Mouse (Mus musculus): ENCODE results near the gene Fam222b. TPM values are rescaled to one million over a fixed set of nuclear protein-coding genes. Genes with fewer than 3 reads are reported as not detected.
"Not testable (repeated sequence)": the region's sequence is repeated elsewhere in the genome, so short reads cannot be mapped to it uniquely, and the experiment has no call there.

Gene Fam222b
- total RNA-seq, 4 experiments from 2014 or later = 5.6 to 7.8 (median 7.3) TPM

DNA sequence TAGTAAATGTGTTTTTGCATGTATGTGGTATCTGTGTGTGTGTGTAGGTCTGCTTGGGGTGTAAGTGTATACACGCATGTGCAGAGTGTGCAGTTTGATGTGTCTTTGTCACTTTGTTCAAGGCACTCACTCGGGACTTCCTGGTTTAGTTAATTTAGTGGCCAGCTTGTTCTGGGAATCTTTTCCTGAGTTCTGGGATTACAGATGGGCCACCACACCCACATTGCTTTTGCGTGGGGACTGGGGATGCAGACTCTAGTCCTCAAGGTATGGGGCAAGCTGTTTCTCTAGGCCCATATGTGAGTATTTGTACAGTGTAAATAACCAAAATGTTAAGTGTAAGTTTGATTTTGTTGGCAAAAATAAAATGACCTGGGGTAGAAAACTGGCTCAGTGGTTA is 39.9 kb downstream of the Fam222b start:
- no peak for DNase-seq (ENCODE audit: low spot score in 2 of 2)

DNA sequence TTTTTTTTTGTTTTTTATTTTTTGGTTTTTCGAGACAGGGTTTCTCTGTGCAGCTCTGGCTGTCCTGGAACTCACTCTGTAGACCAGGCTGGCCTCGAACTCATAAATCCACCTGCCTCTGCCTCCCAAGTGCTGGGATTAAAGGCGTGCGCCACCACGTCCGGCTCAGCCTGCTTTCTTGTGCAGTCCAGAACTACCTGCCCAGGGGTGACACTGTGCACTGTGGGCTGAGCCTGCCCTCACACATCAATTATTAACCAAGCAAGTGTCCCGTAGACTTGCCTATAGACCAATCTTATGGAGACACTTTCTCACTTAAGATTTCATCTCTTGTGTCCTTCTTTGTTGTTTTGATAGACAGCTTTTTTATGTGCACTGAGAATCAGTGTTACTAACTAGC is 40.9 kb downstream of the Fam222b start:
- DNase-seq (ENCODE audit: low spot score in 2 of 2) = not testable (repeated sequence)

DNA sequence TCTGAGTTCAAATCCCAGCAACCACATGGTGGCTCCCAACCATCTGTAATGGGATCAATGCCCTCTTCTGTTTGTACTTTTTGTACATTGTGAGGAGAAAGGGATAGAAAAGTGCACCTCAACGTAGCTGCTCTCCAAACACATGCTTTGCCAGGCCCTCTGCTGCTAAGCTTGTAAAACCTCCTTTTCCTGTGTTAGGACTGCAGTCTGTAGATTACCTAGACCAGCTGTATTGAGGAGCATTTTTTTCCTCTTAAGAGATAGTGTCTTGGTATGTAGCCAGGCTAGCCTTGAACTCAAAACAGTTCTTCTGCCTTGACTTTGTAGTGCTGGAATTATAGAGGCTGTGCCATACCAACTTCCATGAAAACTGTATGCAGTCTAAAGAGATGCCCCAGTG is 41.7 kb downstream of the Fam222b start:
- no peak for DNase-seq (ENCODE audit: low spot score in 2 of 2)

DNA sequence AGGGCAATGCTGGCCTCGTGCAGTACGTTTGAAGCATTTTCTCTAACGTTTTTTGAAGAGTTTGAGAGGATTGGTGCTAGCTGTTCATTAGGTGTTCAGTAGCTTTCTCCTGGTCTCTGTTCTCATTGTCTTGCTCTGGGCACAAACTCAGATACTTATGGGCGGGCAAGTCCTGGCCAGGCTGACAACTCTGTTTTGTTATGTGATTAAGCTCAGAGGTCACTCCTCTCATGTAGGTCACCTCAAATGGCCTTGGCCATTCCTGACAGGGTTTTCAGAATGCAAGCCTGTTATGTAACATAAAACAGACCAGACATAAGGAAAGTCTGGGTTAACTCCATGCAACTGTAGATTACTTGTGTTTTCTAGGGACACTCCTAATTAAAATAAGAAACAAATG is 43.1 kb downstream of the Fam222b start:
- DNase-seq (ENCODE audit: low spot score in 2 of 2) = no peak

DNA sequence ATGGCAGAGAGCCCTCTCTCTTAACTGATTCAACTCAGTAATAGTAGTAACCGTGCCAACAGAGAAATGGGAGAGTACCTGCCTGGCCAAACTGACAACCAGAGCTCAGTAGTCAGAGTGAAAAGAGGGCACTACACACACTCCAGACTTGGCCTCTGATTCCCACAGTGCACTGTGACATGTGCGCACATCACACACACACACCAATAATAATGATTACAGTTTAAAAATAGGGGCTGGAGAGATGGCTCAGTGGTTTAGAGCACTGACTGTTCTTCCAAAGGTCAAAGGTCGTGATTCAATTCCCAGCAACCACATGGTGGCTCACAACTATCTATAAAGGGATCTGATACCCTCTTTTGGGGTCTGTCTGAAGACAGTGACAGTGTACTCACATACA is 43.6 kb downstream of the Fam222b start:
- no peak for DNase-seq (ENCODE audit: low spot score in 2 of 2)

DNA sequence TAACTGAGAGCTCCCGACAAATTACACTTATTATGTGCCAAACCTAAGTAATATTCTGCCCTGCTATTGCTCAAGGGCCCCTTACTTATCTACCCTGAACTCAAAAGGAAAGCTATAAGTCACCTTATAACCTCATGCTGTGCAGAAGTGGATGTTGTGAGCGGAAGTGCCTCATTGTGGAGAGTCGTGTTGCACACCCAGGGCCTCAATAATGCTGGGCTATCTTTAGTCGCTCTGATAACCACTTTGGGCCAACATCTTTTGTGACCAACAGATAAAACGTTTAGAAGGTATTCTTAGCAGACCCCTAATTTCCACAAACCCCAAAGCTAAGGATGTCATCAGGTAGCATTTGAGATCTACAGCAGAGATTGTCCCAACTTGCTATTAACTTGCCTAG is 46.2 kb downstream of the Fam222b start:
- DNase-seq (ENCODE audit: low spot score in 2 of 2) = no peak

DNA sequence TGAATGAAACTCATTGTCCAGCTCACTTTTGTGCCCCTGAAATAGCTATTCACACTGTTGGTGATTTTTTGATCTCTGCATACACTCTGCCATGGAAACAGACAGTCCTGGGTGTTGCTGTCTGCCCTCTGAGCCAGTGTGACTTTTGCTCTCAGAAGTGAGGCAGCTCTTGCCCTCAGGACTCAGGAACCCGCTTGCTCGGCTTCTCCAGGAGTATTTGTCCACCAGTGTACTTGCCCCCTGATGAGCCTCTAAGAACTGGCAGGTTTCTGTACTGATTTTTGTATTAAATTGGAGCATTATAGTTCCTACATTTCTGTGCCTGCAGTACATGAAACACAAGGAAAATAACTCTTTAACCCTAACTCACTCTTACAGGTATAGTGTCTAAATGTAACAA is 49.1 kb downstream of the Fam222b start:
- no peak for DNase-seq (ENCODE audit: low spot score in 2 of 2)

DNA sequence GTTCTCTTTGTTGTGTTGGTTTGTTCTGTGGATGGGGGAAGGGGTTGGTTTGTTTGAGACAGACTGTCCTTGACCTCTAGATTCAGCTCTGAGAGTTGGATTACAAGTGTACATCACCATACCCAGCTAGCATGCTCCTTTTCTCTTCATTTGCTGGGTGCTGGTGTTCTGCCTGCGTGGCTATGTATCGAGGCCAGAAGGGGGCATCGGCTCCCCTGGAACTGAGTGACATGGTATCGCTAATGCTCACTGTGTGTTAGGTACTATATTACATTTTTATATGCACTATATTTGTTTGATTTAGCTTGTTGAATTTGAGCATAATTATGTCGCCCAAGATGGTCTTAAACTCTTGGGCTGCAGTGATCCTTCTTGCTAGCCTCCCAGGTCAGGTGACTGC is 51.7 kb downstream of the Fam222b start:
- DNase-seq (ENCODE audit: low spot score in 2 of 2) = no peak

DNA sequence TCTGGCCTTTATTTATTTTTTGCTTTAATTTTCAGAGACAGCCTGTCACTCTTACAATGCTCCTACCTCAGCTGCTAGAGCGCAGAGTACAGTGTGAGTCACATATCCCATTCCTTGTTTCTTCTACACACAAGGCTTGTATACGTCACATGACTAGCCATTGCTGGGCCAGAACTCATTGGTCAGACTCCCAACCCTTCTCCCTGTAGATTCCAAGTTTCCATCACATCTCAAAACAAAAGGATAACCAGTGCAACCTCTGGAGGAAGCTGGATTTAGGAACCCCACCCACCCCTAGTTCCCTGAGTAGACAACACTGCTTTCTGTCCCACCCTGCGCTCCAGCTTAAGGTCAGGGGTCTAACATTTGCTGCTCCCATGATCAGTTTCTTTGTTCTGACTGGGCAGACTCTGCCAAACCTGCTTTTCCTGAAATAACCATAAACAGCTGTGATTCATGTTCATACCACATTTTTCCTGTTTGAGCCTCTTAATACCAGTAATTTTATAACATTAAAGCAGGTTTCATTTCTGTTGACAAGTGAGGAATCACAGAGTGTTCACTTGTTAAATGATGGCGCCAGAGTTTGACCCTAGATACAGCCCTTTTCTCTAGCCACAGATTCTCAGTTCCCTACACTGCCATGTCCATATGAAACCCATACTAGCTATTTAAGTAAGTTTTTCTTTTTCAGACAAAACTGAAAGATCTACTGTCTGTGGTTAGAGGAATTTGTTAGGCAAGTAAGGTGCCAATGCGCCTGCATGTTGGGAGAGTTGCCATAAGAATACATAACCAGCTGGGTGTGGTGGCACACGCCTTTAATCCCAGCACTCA is 52.5 kb downstream of the Fam222b start:
- DNase-seq (ENCODE audit: low spot score in 2 of 2) = no peak

DNA sequence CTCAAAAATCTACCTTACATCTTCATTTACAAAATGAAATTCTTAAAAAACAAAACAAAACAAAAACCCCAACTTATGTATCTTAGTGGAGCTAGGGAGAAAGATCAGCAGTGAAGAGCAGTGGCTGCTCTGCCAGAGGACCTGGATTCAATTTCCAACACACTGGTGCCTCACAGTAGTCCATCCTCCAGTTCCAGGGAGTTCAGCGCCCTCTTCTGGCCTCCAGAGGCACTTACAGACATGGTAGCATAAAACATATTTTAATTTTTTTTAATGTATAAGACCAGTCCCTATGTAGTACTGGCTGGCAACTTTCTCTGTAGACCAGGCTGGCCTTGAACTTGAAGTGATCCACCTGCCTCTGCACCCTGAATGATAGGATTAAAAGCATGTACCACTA is 56.7 kb downstream of the Fam222b start:
- DNase-seq (ENCODE audit: low spot score in 2 of 2) = no peak

DNA sequence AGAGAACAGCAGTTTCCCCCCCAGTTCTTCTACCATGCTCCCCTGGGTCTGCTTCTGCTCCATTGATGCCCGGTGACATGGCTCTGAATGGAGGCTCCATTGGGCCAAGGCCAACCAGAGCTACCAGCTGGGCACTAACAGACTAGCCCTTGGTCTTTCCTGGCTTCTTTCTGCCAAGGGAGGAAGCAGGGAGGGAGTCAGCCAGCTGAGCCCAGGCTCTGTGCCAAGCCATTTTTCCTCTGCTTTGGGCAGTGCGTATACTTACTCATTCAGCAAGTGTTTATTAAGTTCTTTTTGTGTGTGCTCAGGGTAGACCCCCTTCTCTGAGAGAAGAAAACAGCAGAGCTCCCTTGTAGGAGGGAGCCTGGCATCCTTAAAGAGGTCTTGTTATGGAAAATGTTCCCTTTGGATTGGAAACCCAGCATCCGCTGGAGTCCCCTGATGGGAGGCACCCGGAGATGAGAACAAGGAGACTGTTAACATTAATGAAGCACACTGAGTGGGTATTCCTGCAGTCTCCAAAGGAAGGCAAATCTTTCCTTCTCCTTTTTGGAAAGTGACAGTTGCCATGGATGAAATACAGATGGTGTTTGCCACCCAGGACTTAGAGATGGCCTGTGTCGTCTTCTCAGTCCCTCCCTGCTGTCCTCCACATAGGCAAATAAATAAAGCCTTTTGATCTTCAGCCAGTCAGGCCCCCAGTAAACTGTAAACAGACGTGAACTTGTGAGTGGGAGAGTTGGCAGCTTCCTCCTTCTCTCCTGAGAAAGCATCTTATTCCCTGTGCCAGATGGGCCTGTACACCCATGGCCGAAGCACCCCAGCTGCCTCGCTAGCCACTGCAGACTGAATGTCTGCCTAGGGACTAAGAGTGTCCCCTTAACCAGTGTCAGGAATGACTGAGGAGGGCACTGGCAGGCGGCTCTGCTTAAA is 58.1 kb downstream of the Fam222b start:
- DNase-seq (ENCODE audit: low spot score in 2 of 2) = no peak

DNA sequence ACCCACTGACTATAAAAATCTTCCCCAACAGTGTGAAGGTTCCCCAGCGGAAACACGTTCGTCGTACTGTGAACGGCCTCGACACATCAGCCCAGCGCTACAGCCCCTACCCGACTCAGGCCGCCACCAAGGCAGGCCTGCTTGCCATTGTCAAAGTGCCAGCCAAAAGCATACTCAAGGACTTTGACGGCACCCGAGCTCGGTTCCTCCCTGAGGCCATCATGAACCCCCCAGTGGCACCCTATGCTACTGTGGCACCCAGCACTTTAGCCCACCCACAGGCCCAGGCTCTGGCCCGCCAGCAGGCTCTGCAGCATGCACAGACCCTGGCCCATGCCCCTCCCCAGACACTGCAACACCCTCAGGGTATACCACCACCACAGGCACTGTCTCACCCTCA is 59.3 kb downstream of the Fam222b start:
- no peak for DNase-seq (ENCODE audit: low spot score in 2 of 2)

DNA sequence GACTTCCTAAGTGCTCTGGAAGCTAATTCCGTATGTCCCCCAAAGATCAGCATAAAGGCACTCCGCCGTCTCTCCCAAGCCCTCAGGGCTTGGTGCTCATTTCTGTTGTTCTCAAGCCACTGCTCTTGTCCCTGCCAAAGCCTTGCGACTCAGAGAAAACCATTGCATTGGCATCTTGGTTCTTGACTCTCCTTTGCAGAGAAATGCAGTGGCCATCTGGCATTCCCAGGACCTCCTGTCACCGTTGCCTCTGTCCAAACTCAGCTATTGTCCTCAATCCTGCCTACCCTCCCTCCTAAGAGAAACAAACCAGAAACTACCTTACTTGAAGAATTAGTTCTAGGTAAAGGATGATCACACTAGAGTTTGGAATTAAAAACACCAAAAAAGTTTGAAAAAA is 61.2 kb downstream of the Fam222b start:
- no peak for DNase-seq (ENCODE audit: low spot score in 2 of 2)

DNA sequence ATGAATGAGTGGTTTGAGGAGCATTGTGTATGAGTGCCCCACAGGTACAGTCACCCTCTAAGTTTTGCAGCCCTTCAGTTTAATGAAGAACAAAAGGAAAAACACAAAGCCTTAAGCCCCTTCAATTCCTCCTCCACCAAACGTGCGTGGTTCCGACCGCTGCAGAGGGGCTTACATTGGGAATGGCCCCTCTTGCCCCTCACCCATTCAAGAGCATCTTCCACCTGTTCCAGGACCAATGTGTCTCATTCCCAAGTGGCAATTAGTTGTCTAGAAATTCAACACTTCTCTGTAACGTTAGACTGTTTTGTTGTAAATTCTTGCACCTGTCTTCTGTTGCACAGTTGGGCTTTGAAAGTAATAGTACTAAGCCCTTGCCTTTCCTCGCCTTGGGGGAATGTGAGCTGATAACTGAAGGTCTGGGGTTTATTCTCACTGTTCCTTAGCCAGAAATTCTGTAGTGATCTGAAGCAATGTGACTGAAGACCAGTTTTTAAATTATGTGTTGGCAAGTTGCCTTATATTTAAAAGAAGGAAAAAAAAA is 61.8 kb downstream of the Fam222b start:
- DNase-seq (ENCODE audit: low spot score in 2 of 2) = no peak

DNA sequence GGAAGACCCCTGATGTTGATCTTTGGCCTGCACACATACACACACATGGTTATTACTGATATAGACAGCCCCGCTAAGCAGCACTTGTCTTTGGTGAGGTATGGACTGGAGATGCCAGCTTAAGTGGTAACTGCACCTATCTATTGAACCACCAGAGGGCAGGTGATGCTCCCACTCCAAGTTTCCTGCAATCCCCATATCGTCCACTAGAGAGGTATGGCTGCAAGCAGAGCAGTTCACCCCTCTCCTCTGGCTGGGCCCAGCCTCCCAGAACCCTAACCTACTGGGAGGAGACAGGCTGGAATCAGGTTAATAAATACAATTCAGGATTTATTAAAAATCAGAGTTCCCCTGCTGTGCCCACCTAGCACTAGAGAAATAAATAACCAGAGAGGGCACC is 64.6 kb downstream of the Fam222b start:
- DNase-seq (ENCODE audit: low spot score in 2 of 2) = peak; percentile 62 to 68

DNA sequence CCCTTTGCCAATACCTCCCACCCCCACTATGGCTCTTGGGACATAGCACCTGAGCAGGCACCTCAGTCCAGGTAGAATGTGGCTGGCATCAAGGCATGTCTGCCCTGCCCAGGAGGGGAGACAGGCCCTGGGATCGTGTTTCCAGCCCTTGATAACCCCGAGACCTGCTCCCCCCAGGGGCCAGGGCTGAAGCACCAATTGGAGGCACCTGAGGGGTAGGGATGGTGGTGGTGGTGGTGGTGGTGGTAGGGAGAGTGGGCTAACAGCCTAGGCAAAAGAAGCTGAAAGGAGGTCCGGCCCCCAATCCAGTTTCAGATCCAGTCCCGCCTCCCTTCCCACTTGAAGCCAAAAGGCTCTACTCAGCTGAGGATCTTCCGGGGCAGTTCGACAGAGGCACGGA is 65.1 kb downstream of the Fam222b start:
- DNase-seq (ENCODE audit: low spot score in 2 of 2) = no peak

DNA sequence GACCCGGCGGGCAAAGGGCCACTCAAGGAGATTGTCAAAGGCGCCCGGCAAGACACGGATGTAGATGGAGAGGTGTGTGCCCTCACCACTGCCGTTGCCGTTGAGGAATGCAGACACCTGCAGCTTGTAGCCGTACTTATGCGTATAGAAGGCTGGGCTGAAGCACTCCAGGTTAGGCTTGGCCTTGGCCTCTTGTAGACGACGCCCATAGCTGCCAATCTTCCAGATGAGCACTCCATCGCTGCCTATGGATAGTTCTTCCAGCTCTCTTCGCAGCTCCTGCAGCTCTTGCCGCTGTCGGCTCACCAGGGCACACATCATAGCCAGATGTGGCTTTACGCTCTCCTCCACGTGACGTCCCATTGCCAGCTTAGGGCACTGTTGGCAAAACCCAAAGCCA is 65.7 kb downstream of the Fam222b start:
- no peak for DNase-seq (ENCODE audit: low spot score in 2 of 2)

DNA sequence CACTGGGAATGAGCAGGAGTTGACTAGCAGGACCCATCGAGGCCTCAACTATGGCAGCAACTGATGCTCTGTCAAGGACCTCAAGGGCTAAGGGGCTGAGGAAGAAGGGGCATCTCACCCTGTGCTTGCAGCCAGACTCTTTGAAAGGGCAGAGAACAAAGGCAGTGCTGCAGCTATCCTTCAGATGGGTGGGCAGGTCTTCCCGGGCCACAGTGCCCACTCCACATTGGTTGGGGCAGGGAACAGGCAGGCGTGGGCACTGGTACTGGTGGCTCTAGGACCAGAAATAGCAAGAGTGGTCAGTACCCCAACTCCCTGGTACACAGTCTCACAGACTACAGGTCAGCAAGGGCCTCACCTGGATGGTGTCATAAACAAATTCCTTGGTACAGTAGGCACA is 66.2 kb downstream of the Fam222b start:
- DNase-seq (ENCODE audit: low spot score in 2 of 2) = no peak

DNA sequence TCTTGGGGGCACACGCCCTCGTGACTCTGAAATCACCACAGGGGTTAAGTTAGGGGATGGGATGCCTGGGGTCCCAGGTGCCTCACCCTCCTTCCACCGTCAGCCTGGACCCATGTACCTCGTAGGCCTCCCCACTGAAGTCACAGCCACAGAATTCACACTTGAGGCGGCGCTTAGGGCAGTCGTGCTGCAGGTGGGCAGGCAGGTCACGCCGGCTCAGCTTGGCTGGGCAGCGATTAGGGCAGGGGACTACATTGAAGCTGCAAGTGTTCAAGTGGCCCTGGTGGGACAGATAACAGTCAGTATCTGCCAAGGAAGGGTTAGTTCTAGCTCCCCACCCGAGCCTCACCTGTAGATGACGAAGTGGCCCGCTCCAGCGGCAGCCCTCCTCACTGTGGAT is 66.7 kb downstream of the Fam222b start:
- no peak for DNase-seq (ENCODE audit: low spot score in 2 of 2)

DNA sequence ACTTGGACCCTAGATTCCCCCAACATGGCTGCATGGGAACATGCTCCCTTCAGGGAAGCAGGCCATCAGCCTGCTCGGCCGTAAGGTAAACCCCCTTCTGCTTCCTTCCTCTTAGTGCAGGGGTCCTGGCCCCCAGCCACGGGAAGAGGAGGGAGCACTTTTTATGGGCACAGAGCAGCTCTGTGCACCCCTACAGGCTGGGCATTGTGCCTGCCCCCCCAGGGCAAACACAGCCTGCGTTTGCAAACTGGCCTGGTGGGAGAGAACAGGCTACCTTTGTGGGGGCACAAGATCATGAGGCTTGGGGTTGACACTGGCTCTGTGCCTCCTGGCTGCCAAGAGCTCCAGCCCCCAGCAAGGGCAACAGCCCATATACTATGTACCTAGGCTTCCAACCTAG is 67.5 kb downstream of the Fam222b start:
- no peak for DNase-seq (ENCODE audit: low spot score in 2 of 2)

DNA sequence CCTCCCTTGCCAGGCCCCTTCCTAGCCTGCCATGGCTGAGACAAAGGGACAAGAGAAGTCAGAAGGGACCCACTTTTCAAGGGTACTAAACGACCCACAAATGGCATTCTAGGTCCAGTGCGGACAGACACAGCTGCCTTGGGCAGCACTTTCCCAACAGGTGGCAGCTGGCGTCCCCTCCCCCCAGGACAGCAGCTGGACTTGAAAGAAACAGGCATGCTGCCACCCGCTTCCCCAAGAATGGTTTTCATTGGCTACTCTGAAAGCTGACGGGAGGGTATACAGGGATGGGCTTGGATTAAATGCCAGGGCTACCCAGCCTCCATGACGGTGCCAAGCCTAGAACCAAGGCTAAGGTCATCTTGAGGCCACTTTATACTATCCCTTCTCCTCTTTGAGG is 68.0 kb downstream of the Fam222b start:
- peak in 1 of 2 experiments; percentile 67 for DNase-seq (ENCODE audit: low spot score in 2 of 2)

DNA sequence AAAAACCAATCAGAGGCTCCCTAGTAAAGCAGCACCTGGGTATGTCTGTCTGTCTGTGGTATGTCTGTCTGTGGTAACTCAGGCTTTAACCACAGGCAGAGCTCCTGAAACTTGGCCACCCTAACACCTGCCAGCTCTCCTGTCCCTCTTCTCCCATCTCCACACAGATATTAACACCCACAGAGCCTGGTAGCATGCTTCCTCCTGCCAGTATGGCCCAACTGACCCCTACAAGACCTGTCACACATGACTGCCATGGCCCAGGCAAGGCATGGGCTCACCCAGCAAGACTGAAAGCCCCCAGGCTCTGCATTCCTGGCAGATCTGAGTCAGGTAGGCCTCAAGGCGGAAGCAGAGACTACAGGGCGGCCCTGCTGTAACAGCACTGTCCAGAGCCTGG is 68.6 kb downstream of the Fam222b start:
- no peak for DNase-seq (ENCODE audit: low spot score in 2 of 2)

Data from gastrocnemius, adult 8-10 months (tissue).